Mouse (Mus musculus): ENCODE measurements around the gene Adgrb3. TPM values are rescaled to one million over a fixed set of nuclear protein-coding genes. Genes with fewer than 3 reads are reported as not detected.
A peak's percentile ranks its signal among the peaks of the same experiment; 100 is the strongest.

The Adgrb3 gene
- polyA plus RNA-seq, 1 experiment from 2014 or later, result 68.6 TPM

GRCm38 (mm10) chr1:25462612-25463011 lies 366.9 kb downstream of the Adgrb3 start:
- WGBS, result 27% methylated on average over 1 of the region's 1 CpGs
- H3K9me3 ChIP-seq (replicated peaks; ENCODE audit: control insufficient read depth, low read length, poor library complexity, severe bottlenecking), result no peaks in the 10 kb centered on the region

GRCm38 (mm10) chr1:25435506-25435905 lies 394.0 kb downstream of the Adgrb3 start:
- H3K36me3 ChIP-seq (ENCODE audit: control insufficient read depth, insufficient read depth, low read length), result no peaks in the 10 kb centered on the region
- H3K9me3 ChIP-seq (replicated peaks; ENCODE audit: control insufficient read depth, low read length, poor library complexity, severe bottlenecking), result no peaks in the 10 kb centered on the region
- H3K27me3 ChIP-seq (ENCODE audit: control insufficient read depth, insufficient read depth, low read depth, low read length), result no peaks in the 10 kb centered on the region
- no peaks in the 10 kb centered on the region for H3K4me1 ChIP-seq (ENCODE audit: control insufficient read depth, insufficient read depth, low read length)
- H3K9ac ChIP-seq (ENCODE audit: low read depth, low read length), result no peak overlapping the region
- H3K4me3 ChIP-seq (ENCODE audit: low read depth, low read length), result no peak overlapping the region
- WGBS, result 44% methylated on average over 2 of the region's 2 CpGs
- H3K4me2 ChIP-seq (ENCODE audit: low read length), result no peak overlapping the region
- ATAC-seq, result no peak
- no peak overlapping the region for H3K27ac ChIP-seq (ENCODE audit: low read length)

More at GRCm38 (mm10) chr1:25462612-25463011, 366.9 kb downstream of the Adgrb3 start:
- H3K27me3 ChIP-seq (ENCODE audit: control insufficient read depth, insufficient read depth, low read depth, low read length), result no peaks in the 10 kb centered on the region
- H3K27ac ChIP-seq (ENCODE audit: low read length), result no peak overlapping the region
- H3K36me3 ChIP-seq (ENCODE audit: control insufficient read depth, insufficient read depth, low read length), result no peaks in the 10 kb centered on the region
- no peaks in the 10 kb centered on the region for H3K4me1 ChIP-seq (ENCODE audit: control insufficient read depth, insufficient read depth, low read length)
- no peak overlapping the region for H3K4me3 ChIP-seq (ENCODE audit: low read depth, low read length)
- H3K9ac ChIP-seq (ENCODE audit: low read depth, low read length), result no peak overlapping the region
- H3K4me2 ChIP-seq (ENCODE audit: low read length), result no peak overlapping the region
- peak; percentile 56; the same call in 1 of the 2 replicates for ATAC-seq

- no peak overlapping the region for H3K9ac ChIP-seq (ENCODE audit: low read depth, low read length)
- ATAC-seq, result peak; percentile 42; the same call in 1 of the 2 replicates
- H3K27ac ChIP-seq (ENCODE audit: low read length), result 0 out of 2 replicates have a peak overlapping the region, but pooled peaks have one; percentile 13
- no peak overlapping the region for H3K4me2 ChIP-seq (ENCODE audit: low read length)
- H3K4me3 ChIP-seq (ENCODE audit: low read depth, low read length), result no peak overlapping the region
- no peaks in the 10 kb centered on the region for H3K36me3 ChIP-seq (ENCODE audit: control insufficient read depth, insufficient read depth, low read length)
- no peaks in the 10 kb centered on the region for H3K4me1 ChIP-seq (ENCODE audit: control insufficient read depth, insufficient read depth, low read length)
- WGBS, result 52% methylated on average over 16 of the region's 16 CpGs
- no peaks in the 10 kb centered on the region for H3K9me3 ChIP-seq (replicated peaks; ENCODE audit: control insufficient read depth, low read length, poor library complexity, severe bottlenecking)
- no peaks in the 10 kb centered on the region for H3K27me3 ChIP-seq (ENCODE audit: control insufficient read depth, insufficient read depth, low read depth, low read length)
These were observed 399.2 kb downstream of the Adgrb3 start for GRCm38 (mm10) chr1:25430219-25430862.

DNA sequence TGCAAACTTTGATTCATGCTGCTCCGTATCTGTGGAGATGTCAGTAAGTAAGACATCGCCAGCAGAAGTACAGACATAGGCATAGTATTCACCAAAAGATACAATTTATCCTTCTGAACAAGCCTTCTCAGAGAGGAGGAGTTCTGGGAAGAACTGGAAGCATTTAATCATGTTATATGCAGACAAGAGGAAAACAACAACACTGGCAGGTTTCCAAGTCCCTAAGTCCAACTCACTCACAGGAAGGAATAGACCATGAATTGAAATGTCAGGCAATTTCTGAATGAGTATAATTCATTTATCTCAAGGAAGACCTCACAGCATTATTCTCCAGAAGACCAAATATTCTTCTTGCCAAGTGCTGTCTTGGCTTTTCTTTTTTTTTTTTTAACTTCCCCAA lies 408.8 kb downstream of the Adgrb3 start:
- Histone ChIP-seq H3K9ac (ENCODE audit: low read depth, low read length) (no peak overlapping the region), H3K27ac (ENCODE audit: low read length) (no peak overlapping the region), H3K9me3 (replicated peaks; ENCODE audit: control insufficient read depth, low read length, poor library complexity, severe bottlenecking) (no peaks in the 10 kb centered on the region), H3K27me3 (ENCODE audit: control insufficient read depth, insufficient read depth, low read depth, low read length) (no peaks in the 10 kb centered on the region), H3K4me2 (ENCODE audit: low read length) (no peak overlapping the region), H3K4me1 (ENCODE audit: control insufficient read depth, insufficient read depth, low read length) (no peaks in the 10 kb centered on the region), H3K36me3 (ENCODE audit: control insufficient read depth, insufficient read depth, low read length) (no peaks in the 10 kb centered on the region), H3K4me3 (ENCODE audit: low read depth, low read length) (no peak overlapping the region)
- no peak for ATAC-seq
- 88% methylated on average over 2 of the region's 2 CpGs for WGBS

- Histone ChIP-seq H3K4me2 (ENCODE audit: low read length) (no peak overlapping the region), H3K36me3 (ENCODE audit: control insufficient read depth, insufficient read depth, low read length) (no peaks in the 10 kb centered on the region), H3K4me1 (ENCODE audit: control insufficient read depth, insufficient read depth, low read length) (no peaks in the 10 kb centered on the region), H3K27ac (ENCODE audit: low read length) (no peak overlapping the region), H3K9me3 (replicated peaks; ENCODE audit: control insufficient read depth, low read length, poor library complexity, severe bottlenecking) (no peaks in the 10 kb centered on the region), H3K27me3 (ENCODE audit: control insufficient read depth, insufficient read depth, low read depth, low read length) (no peaks in the 10 kb centered on the region), H3K9ac (ENCODE audit: low read depth, low read length) (no peak overlapping the region), H3K4me3 (ENCODE audit: low read depth, low read length) (no peak overlapping the region)
- 0 out of 2 replicates have a peak, but pooled peaks have one; percentile 42 for ATAC-seq
These were observed 410.1 kb downstream of the Adgrb3 start for GRCm38 (mm10) chr1:25419378-25419777.

- Histone ChIP-seq H3K27me3 (ENCODE audit: control insufficient read depth, insufficient read depth, low read depth, low read length) (no peaks in the 10 kb centered on the region), H3K4me3 (ENCODE audit: low read depth, low read length) (no peak overlapping the region), H3K9me3 (replicated peaks; ENCODE audit: control insufficient read depth, low read length, poor library complexity, severe bottlenecking) (no peaks in the 10 kb centered on the region), H3K36me3 (ENCODE audit: control insufficient read depth, insufficient read depth, low read length) (no peaks in the 10 kb centered on the region), H3K4me1 (ENCODE audit: control insufficient read depth, insufficient read depth, low read length) (no peaks in the 10 kb centered on the region), H3K9ac (ENCODE audit: low read depth, low read length) (no peak overlapping the region), H3K4me2 (ENCODE audit: low read length) (no peak overlapping the region), H3K27ac (ENCODE audit: low read length) (no peak overlapping the region)
- ATAC-seq, result no peak
- 62% methylated on average over 2 of the region's 2 CpGs for WGBS
These were observed 414.4 kb downstream of the Adgrb3 start for GRCm38 (mm10) chr1:25415084-25415483.

DNA sequence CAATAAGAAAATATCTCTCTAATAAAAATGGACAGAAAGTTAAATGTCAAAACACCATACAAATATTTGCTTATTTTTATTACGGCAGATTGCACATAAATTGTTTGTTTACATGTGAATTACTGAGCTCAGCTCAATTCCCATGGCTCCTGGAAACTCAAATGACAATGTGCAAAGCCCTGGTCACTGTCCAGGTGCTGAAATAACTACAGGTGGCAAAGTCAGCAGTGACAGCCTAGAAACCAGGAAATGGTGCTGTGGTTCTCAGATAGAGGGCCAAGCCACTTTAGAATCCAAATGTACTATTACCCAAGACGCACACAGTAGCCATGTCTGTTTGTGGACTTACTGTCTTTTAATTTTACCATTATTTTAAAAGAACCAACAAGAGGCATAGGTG lies 465.3 kb downstream of the Adgrb3 start:
- H3K27ac ChIP-seq (ENCODE audit: low read length), result no peak overlapping the region
- no peaks in the 10 kb centered on the region for H3K36me3 ChIP-seq (ENCODE audit: control insufficient read depth, insufficient read depth, low read length)
- no peak overlapping the region for H3K4me3 ChIP-seq (ENCODE audit: low read depth, low read length)
- no peaks in the 10 kb centered on the region for H3K4me1 ChIP-seq (ENCODE audit: control insufficient read depth, insufficient read depth, low read length)
- no peak for ATAC-seq
- H3K9me3 ChIP-seq (replicated peaks; ENCODE audit: control insufficient read depth, low read length, poor library complexity, severe bottlenecking), result no peaks in the 10 kb centered on the region
- 90% methylated on average over 2 of the region's 2 CpGs for WGBS
- no peaks in the 10 kb centered on the region for H3K27me3 ChIP-seq (ENCODE audit: control insufficient read depth, insufficient read depth, low read depth, low read length)
- H3K9ac ChIP-seq (ENCODE audit: low read depth, low read length), result no peak overlapping the region
- H3K4me2 ChIP-seq (ENCODE audit: low read length), result no peak overlapping the region

DNA sequence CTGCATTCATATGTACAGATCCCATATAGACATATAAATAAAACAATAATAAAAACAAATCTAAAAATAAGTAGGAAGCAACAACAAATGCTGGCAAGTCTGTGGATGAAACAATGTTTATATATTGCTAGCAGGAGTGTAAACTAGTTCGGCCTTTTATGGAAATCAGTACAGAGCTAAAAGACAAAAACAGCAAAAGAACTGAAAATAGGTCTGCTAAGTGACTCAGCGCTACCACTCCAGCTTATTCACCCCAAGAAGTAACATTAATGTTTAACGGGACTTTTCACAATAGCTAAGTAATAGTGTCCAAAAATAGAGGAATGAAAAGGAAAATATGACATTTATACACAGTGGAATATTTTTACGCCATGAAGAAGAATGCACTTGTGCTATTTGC lies 471.0 kb downstream of the Adgrb3 start:
- Histone ChIP-seq H3K9me3 (replicated peaks; ENCODE audit: control insufficient read depth, low read length, poor library complexity, severe bottlenecking) (no peaks in the 10 kb centered on the region), H3K36me3 (ENCODE audit: control insufficient read depth, insufficient read depth, low read length) (no peaks in the 10 kb centered on the region), H3K4me2 (ENCODE audit: low read length) (no peak overlapping the region), H3K9ac (ENCODE audit: low read depth, low read length) (no peak overlapping the region), H3K27me3 (ENCODE audit: control insufficient read depth, insufficient read depth, low read depth, low read length) (no peaks in the 10 kb centered on the region), H3K27ac (ENCODE audit: low read length) (no peak overlapping the region), H3K4me3 (ENCODE audit: low read depth, low read length) (no peak overlapping the region), H3K4me1 (ENCODE audit: control insufficient read depth, insufficient read depth, low read length) (no peaks in the 10 kb centered on the region)
- ATAC-seq, result no peak
- 91% methylated on average over 4 of the region's 4 CpGs for WGBS

- H3K27ac ChIP-seq (ENCODE audit: low read length), result no peak overlapping the region
- no peak overlapping the region for H3K9ac ChIP-seq (ENCODE audit: low read depth, low read length)
- H3K4me3 ChIP-seq (ENCODE audit: low read depth, low read length), result no peak overlapping the region
- H3K36me3 ChIP-seq (ENCODE audit: control insufficient read depth, insufficient read depth, low read length), result no peaks in the 10 kb centered on the region
- no peaks in the 10 kb centered on the region for H3K4me1 ChIP-seq (ENCODE audit: control insufficient read depth, insufficient read depth, low read length)
- no peaks in the 10 kb centered on the region for H3K9me3 ChIP-seq (replicated peaks; ENCODE audit: control insufficient read depth, low read length, poor library complexity, severe bottlenecking)
- no peak overlapping the region for H3K4me2 ChIP-seq (ENCODE audit: low read length)
- no peaks in the 10 kb centered on the region for H3K27me3 ChIP-seq (ENCODE audit: control insufficient read depth, insufficient read depth, low read depth, low read length)
- WGBS, result 94% methylated on average over 5 of the region's 5 CpGs
- ATAC-seq, result no peak
These were observed 474.0 kb downstream of the Adgrb3 start for GRCm38 (mm10) chr1:25355486-25355885.
